ENCODE assay signal across 23 mouse cellular contexts in genomic region chr3:107153772-107154655, GRCm38 (mm10). TPM values are rescaled to one million over a fixed set of nuclear protein-coding genes. Genes with fewer than 3 reads are reported as not detected.
DNase-seq lines count a peak whose midpoint lies in the region; ATAC-seq lines count a peak whose summit lies in the region.
"Had no signal": no experiment of that assay in that cellular context is flagged by ENCODE, and none has a peak within 500 bp of the region (broad histone marks: within the 10 kb centered on the region; RNA-seq: fewer than 3 reads in every experiment).

No protein-coding gene starts in this region.

- peaks cover 9% of the 10 kb centered on the region for H3K27me3 ChIP-seq in heart, embryonic 10.5 days (ENCODE audit: insufficient read depth, poor library complexity, severe bottlenecking)
- H3K27me3 ChIP-seq: forebrain, embryonic 15.5 days; stomach, embryonic 15.5 days had no signal

- no peaks in the 10 kb centered on the region for H3K9me3 ChIP-seq in heart, embryonic 10.5 days
- H3K9me3 ChIP-seq: embryonic facial prominence, embryonic 10.5 days; forebrain, embryonic 15.5 days; limb, embryonic 10.5 days; stomach, embryonic 15.5 days had no signal

- H3K27ac ChIP-seq in heart, embryonic 10.5 days: no peak overlapping the region
- H3K27ac ChIP-seq: embryonic facial prominence, embryonic 10.5 days; forebrain, embryonic 15.5 days; limb, embryonic 10.5 days; liver, embryonic 14.5 days; stomach, embryonic 15.5 days had no signal

- intact Hi-C loops in heart, postnatal 25 days (cut with DNase I): no loop called here

- 80% methylated on average over 11 of the region's 11 CpGs for WGBS in heart, embryonic 10.5 days

- no peaks in the 10 kb centered on the region for H3K4me1 ChIP-seq in heart, embryonic 10.5 days
- H3K4me1 ChIP-seq: limb, embryonic 10.5 days; stomach, embryonic 15.5 days had no signal

- ATAC-seq in megakaryocyte progenitor cell, adult 5-6 weeks (replicated peaks; ENCODE audit: poor library complexity): no peak
- ATAC-seq: activated CD4-positive, CD25-positive, alpha-beta regulatory T cell, adult 4 months; forebrain, embryonic 15.5 days; inflammation-experienced regulatory T-cells, adult 6 months; lung, postnatal 0 days had no signal

- DNase-seq in heart, embryonic 10.5 days (ENCODE audit: low spot score): peak; percentile 70
- DNase-seq in heart, postnatal 25 days (ENCODE audit: low spot score): no peak
- peak; percentile 60 for DNase-seq in cerebellum, adult 11-12 months
- peak; percentile 44 to 45 for DNase-seq in cerebellum, postnatal 36 days
- peak; percentile 14 to 26 for DNase-seq in kidney, postnatal 36 days
- no peak for DNase-seq in adrenal gland, postnatal 10 days
- no peak for DNase-seq in frontal cortex, postnatal 25 days (ENCODE audit: low spot score in 2 of 2)
- DNase-seq: gastrocnemius, postnatal 10 days; heart, postnatal 36 days had no signal

- no peaks in the 10 kb centered on the region for H3K36me3 ChIP-seq in heart, embryonic 10.5 days
- H3K36me3 ChIP-seq: embryonic facial prominence, embryonic 10.5 days; forebrain, embryonic 15.5 days; limb, embryonic 10.5 days; stomach, embryonic 15.5 days had no signal

- no peak overlapping the region for H3K4me3 ChIP-seq in heart, embryonic 10.5 days
- H3K4me3 ChIP-seq: embryonic facial prominence, embryonic 10.5 days; erythroblast, embryonic 14.5 days; forebrain, embryonic 15.5 days; limb, embryonic 10.5 days; stomach, embryonic 15.5 days had no signal

RNA-seq across cellular contexts. Expression of gene Kcna10, which starts 28.8 kb away (rescaled TPM):
- not detected in 2 replicates for polyA plus RNA-seq in heart, embryonic 10.5 days (2016; fragmentation: Nextera tagmentation; extraction: Ambion mirVana)
- total RNA-seq in heart, postnatal 25 days (2021): not detected
- not detected for total RNA-seq in adrenal gland, postnatal 10 days (2021)
- total RNA-seq in megakaryocyte progenitor cell, adult 5-6 weeks (2015): not detected in 2 replicates
- total RNA-seq in megakaryocyte progenitor cell, adult 5-6 weeks (2017): not detected in 2 replicates
- total RNA-seq: adrenal gland, postnatal 4 days; heart, postnatal 36 days; megakaryocyte-erythroid progenitor cell, adult 5-6 weeks had no signal
- polyA plus RNA-seq: activated CD4-positive, CD25-positive, alpha-beta regulatory T cell, adult 4 months; embryonic facial prominence, embryonic 10.5 days; erythroblast, embryonic 14.5 days; forebrain, embryonic 15.5 days; inflammation-experienced regulatory T-cells, adult 6 months; limb, embryonic 10.5 days; liver, embryonic 14.5 days; lung, postnatal 0 days; neural tube, embryonic 14.5 days; stomach, embryonic 15.5 days; thymus, postnatal 0 days had no signal

RNA-seq across cellular contexts. Expression of gene Kcna2, which starts 53.1 kb away (rescaled TPM):
- polyA plus RNA-seq in heart, embryonic 10.5 days (2016; fragmentation: Nextera tagmentation; extraction: Ambion mirVana): not detected in 2 replicates
- 1 to 10 TPM; 1.4 to 2.0 TPM for total RNA-seq in heart, postnatal 25 days (2021)
- total RNA-seq in adrenal gland, postnatal 10 days (2021): 1 to 10 TPM; 2.5 to 2.6 TPM
- not detected in 2 replicates for total RNA-seq in megakaryocyte progenitor cell, adult 5-6 weeks (2015)
- total RNA-seq in megakaryocyte progenitor cell, adult 5-6 weeks (2017): not detected in 2 replicates
- total RNA-seq: megakaryocyte-erythroid progenitor cell, adult 5-6 weeks had no signal

Comparison
In these comparisons a context has a peak if more than half of its experiments do, and no peak if none do; other contexts are left out.
1. DNase-seq: peak in heart, embryonic 10.5 days (single experiment), cerebellum, adult 11-12 months (single experiment), cerebellum, postnatal 36 days (2 of 2) and kidney, postnatal 36 days (2 of 2); none in heart, postnatal 25 days (single experiment), adrenal gland, postnatal 10 days (single experiment) and frontal cortex, postnatal 25 days (0 of 2).